Mouse (Mus musculus): Measurements from ENCODE around the gene Ubxn11.

The Ubxn11 gene

GRCm38 (mm10) chr4:134101979-134102741 lies at the start of gene Ubxn11:
Ubxn11 (plus strand) TSS chr4:134102570.
- DNase-seq (ENCODE audit: low read depth, low spot score), result peak; percentile 94

GRCm38 (mm10) chr4:134053538-134053937 lies 48.8 kb upstream of the Ubxn11 start, which contains the start of gene Zfp683:
Zfp683 (plus strand) TSS chr4:134053838.
- DNase-seq (ENCODE audit: low read depth, low spot score), result no peak

- DNase-seq (ENCODE audit: low read depth, low spot score), result no peak
These were observed 44.1 kb upstream of the Ubxn11 start for GRCm38 (mm10) chr4:134058166-134058715.

- DNase-seq (ENCODE audit: low read depth, low spot score), result no peak
These were observed 43.5 kb upstream of the Ubxn11 start for GRCm38 (mm10) chr4:134058908-134059307.

- no peak for DNase-seq (ENCODE audit: low read depth, low spot score)
These were observed 42.1 kb upstream of the Ubxn11 start, which contains the start of gene Crybg2 for GRCm38 (mm10) chr4:134060135-134060865. Crybg2 (plus strand) TSS chr4:134060815.

GRCm38 (mm10) chr4:134061166-134061830 lies 41.1 kb upstream of the Ubxn11 start:
- no peak for DNase-seq (ENCODE audit: low read depth, low spot score)

- no peak for DNase-seq (ENCODE audit: low read depth, low spot score)
These were observed 40.4 kb upstream of the Ubxn11 start for GRCm38 (mm10) chr4:134061944-134062446.

- DNase-seq (ENCODE audit: low read depth, low spot score), result no peak
These were observed 39.8 kb upstream of the Ubxn11 start for GRCm38 (mm10) chr4:134062561-134062960.

- no peak for DNase-seq (ENCODE audit: low read depth, low spot score)
These were observed 36.9 kb upstream of the Ubxn11 start for GRCm38 (mm10) chr4:134065431-134066004.

- DNase-seq (ENCODE audit: low read depth, low spot score), result no peak
These were observed 35.0 kb upstream of the Ubxn11 start for GRCm38 (mm10) chr4:134067383-134067782.

GRCm38 (mm10) chr4:134067833-134068544 lies 34.4 kb upstream of the Ubxn11 start:
- DNase-seq (ENCODE audit: low read depth, low spot score), result no peak

- DNase-seq (ENCODE audit: low read depth, low spot score), result no peak
These were observed 33.4 kb upstream of the Ubxn11 start for GRCm38 (mm10) chr4:134068793-134069580.

GRCm38 (mm10) chr4:134078694-134079093 lies 23.7 kb upstream of the Ubxn11 start:
- DNase-seq (ENCODE audit: low read depth, low spot score), result peak; percentile 63

- DNase-seq (ENCODE audit: low read depth, low spot score), result no peak
These were observed 21.7 kb upstream of the Ubxn11 start for GRCm38 (mm10) chr4:134080674-134081073.

GRCm38 (mm10) chr4:134081730-134082386 lies 20.5 kb upstream of the Ubxn11 start:
- peak; percentile 99 for DNase-seq (ENCODE audit: low read depth, low spot score)

GRCm38 (mm10) chr4:134082460-134082859 lies 19.9 kb upstream of the Ubxn11 start:
- DNase-seq (ENCODE audit: low read depth, low spot score), result no peak

GRCm38 (mm10) chr4:134084999-134085398 lies 17.4 kb upstream of the Ubxn11 start:
- DNase-seq (ENCODE audit: low read depth, low spot score), result peak; percentile 31

GRCm38 (mm10) chr4:134087412-134087811 lies 15.0 kb upstream of the Ubxn11 start:
- DNase-seq (ENCODE audit: low read depth, low spot score), result peak; percentile 41

- no peak for DNase-seq (ENCODE audit: low read depth, low spot score)
These were observed 13.3 kb upstream of the Ubxn11 start for GRCm38 (mm10) chr4:134089029-134089428.

All from A20 (cell line).